Mouse (Mus musculus): ENCODE measurements around the gene Mfap2.

Mfap2 gene

DNA sequence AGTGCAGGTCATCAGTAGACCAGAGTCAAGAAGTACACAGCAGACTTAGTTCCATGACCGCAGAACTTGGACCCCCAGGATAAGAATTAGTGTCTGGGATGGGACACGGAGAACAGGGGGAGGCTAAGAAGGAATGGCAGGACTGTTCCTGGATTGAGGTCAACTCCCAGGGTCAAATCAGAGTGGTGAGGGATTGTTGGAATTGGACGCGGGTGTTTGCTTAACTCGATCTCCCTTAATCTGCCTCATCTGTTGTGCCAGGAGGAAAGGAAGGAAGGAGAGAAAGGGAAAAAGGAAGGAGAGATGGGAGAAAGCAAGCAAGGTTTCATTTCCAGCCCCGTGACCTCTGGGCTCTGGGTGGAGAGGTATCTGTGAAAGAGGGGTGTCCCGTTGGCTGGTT lies at the start of gene Mfap2:
TSS of gene Mfap2 (plus strand) at position 301 of the 400 bp plus-strand sequence.
- DNase-seq (ENCODE audit: low spot score) = no peak

DNA sequence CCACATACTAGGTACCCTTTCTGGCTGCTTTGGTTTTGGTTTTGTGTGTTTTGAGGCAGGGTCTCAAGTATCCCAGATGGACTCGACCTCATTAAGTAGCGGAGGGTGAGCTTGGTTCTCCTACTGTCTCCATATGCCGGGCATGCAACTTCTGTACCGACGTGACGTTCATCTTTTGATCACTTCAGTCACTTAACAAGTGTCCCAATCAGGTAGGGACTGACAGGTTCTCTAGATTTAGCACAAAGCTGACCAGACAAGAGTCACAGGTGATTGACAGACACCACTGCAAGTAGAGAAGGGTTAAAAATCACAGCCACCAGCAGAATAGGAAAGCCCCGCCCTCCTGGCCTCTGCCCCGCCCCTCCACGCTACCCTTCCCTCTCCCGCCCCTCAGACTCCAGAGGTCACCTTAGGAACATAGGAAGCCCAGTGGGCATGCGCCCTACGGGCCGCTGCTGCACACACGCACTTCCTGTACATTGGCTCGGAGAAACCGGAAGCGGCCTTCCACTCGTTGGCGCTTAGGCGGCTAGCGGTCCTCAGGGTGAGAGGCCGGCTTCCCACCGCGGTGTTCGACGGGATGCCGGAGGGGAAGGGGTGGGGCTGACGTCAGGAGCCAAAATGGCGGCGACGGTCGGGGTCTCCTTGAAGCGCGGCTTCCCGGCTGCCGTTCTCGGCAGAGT lies 49.3 kb upstream of the Mfap2 start, which contains the start of gene Sdhb:
TSS of gene Sdhb (plus strand) at position 423 of the 686 bp plus-strand sequence.
- peak; percentile 99 for DNase-seq (ENCODE audit: low spot score)

DNA sequence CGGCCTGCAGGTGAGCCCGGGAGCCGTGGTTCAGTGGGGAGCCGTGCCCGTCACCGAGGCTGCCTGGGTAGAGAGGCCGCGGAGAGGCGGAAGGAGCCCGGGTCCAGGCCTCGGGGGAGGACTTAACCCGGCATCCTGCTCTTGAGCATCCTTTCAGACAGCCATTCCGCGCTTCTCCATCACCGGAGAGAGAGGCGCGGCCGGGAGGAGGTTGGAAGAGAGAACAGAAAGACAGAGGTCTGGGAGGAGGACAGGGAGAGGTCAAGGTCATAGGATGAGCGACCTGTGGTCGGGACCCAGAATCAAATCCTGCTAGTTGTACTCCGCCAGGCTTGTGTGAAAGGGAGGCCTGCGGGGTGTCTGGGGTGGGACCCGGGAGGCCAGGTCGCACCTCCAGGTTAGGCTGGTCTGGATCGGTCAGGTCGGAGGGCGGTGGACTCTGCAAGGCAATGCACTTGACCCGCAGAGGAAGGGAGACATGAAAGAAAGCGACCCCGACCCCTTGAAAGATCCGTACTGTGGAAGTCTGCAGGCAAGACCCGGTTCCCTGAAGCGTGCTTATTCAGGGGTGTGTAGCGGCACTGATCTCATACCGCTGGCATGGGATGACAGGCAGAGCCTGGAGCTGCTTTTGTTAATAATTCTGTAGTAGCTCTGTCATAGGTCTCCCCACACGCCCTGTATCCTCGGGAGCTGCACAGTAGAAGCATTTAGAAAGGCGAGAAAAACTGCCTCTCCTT lies 48.6 kb upstream of the Mfap2 start:
- no peak for DNase-seq (ENCODE audit: low spot score)

DNA sequence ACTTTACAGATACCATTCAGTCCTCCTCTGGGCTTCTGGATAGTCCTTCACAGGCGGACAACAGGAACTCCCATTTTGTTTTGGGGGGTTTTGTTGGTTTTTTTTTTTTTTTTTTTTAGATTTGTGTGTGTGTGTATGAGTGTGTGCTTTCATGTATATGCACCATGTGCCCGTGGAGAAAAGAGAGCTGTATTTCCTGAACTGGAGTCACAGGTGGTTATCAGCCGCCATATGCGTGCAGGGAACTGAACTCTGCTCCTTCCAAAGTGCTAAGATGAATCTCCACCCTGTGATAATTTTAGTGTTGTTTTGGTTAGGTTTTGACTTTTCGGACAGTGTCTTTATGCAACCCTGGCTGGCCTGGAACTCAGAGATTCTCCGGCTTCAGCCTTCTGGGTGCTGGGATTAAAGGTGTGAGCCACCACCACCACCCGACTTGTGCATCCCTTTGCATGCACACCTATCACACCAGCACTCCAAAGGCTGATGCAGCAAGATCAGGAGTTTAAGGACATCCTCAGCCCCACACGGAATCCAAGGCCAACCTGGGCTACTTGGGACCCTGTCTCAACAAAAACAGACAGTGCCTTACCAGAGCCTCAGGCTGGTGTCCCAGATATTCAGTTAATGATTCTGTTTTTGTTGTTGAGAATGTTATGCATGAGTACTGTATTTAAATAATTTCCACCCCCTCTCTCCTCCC lies 47.9 kb upstream of the Mfap2 start:
- no peak for DNase-seq (ENCODE audit: low spot score)

DNA sequence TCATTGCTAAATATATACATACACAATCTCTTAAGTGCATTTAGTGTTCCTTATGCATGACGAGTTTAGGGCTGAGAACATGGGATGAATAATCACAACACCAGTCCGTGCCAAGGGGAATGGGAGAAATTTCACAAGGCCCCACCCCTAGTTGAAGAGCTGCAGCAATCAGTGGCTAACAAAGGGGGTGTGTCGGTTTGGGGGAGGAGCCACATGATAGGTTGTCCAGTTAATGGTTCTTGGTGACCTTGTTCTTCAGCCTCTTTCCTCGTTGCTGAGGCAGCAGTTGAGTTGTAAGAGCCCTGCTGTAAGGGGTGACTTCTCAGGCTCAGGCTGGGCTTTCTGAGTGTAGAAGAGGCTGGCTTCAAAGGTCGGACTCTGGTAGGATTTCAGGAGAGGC lies 47.3 kb upstream of the Mfap2 start:
- peak; percentile 85 for DNase-seq (ENCODE audit: low spot score)

DNA sequence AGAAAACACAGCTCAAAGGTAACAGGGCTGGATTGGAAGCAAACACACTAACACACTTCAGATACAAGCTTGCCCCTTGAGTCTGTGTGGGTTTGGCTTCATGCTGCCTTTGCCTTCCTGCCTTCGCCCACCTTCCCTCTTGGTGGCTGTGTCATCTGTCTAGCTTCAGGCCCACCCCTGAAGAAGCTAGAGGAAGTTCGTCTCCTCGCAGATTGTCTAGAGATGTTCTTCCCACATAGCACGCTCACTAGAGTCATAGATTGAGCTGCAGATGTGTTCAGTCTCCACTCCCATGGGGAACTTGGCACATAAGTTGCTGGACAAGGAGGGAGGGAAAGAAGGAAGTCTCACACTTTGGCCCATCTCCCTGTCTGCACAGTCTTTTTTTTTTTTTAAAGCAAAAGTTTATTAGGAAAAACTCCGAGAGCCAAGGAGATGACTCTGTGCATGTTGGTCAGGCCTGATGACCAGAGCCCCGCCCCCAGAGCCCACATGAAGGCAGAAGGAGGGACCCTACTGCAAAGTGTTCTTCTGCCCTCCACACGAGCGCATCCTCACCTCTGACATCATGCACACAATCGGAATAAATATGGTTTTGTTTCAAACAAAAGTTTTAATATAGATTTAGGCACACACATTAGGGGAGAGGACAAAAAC lies 46.1 kb upstream of the Mfap2 start:
- DNase-seq (ENCODE audit: low spot score) = peak; percentile 38

DNA sequence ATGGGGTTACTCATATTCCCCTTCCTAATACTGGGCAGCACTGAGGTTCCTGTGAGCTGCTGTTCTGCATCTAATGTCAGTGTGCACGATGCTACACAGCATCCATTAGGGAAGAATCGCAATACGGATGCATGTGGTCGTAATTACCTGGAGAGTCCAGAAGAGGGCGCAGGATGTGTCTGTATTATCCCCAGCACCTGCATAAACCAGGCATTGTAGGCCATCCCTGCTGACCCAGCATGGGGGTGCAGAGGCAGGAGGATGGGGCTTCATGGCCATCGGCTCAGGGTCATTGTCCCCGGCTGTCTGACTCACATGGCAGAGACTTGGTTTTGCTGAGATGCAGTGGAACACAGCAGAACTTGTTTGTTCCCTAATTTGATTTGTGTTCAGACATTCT lies 45.6 kb upstream of the Mfap2 start:
- peak; percentile 60 for DNase-seq (ENCODE audit: low spot score)

DNA sequence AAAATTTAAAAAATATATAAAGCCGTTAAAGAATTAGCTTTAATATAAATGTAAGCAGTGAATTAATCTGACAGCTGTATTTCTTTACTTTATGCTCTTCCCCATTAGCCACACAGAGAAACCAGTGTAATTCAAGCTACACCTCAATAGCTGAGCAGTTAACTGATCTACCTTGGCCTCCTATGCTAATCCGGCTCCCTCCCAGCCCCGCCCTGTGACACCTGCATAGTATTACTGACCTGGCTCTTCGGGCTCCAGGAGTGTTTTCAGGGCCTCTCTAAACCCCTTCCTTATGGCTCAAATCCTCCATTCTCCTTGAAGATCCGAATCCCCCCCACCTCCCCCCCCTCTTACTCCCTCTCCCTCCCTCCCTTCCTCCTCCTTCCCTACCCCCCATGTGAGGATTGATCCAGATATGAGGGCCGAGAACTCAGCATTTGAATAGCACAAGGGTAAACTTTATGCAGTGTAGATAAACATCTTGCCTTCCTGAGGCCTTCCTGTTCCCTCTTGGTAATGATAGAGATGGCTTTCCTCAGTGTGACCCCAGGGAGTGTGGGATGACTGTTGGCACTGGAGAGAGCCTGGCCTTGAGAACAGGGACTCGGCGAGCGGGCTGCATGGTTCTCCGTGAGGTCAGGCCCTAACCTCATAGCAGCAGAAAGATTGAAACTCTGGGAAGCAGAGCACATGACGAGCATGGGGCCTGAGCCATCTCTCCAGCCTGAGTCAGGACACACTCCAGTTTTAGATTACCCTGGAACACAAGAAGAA lies 42.6 kb upstream of the Mfap2 start:
- no peak for DNase-seq (ENCODE audit: low spot score)

DNA sequence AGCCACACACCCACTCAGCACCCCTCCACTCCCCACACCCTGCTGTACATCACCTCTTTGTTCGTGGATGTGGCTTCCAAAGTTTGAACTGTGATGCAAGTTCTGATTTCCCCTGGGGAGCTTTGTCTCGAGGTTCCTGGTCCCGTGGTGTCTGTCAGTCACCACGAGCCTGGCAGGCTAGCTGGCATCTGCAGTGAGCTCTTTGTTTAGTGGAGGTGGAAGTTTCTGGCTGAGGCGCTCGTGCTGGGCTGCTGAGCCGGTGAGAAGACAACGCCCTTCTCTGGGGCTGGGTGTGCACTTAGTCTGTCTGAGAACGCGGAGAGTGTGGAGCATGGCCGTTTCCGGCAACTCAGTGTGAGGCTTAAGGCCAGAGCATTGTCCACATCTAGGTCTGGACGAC lies 38.5 kb upstream of the Mfap2 start:
- peak; percentile 44 for DNase-seq (ENCODE audit: low spot score)

DNA sequence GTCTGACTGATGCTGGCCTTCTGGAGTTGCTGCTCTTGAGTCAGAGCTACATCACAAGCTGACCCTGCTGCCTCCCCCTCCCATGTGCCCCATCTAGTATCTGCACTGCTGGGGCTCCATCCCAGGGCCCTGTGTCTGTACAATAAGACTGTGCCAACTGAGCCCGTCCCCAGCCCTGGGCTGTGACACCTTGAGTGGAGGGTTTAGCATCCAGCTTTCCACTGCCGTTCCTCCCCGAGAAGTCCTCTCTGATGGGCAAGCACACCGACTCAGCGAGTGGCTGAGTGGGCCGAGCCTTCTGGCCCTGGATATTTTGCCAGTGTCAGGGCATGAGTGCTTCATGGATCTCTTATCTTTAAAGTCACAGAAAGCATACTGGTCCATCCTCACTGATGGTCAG lies 35.8 kb upstream of the Mfap2 start:
- DNase-seq (ENCODE audit: low spot score) = no peak

DNA sequence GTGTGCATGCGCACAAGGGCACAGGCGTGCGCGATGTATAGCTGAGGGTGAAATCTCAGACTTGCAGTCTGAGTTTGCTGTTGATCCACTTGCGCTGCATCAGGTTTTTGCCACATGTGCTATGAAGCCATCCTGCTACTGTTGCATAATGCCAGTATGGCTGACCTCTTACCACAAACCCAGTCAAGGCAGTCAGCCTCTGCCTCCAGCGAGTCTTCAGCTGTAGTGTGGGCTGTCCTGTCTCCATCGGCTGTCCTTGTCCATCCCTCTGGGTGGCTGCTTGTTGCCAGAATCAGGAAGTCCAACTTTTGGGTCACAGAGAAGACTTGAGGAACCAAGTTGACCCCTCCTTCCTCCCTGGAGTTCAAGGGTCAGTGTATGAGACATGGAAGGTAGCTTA lies 34.9 kb upstream of the Mfap2 start:
- peak; percentile 43 for DNase-seq (ENCODE audit: low spot score)

DNA sequence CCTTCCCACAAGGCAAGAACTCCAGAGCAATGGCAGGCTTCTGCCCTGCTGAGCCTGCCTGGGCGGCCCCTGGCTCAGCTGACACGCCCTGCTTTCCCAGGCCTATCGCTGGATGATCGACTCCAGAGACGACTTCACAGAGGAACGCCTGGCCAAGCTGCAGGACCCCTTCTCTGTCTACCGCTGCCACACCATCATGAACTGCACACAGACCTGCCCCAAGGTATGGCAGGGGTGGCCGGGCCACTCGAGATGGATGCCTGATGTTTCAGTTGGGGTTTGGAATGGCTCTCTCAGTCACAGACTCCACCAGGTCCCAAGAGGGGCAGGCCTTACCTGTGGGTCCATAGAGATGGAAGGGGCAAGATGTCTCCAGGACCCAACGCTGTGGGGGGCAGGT lies 32.9 kb upstream of the Mfap2 start:
- DNase-seq (ENCODE audit: low spot score) = no peak

DNA sequence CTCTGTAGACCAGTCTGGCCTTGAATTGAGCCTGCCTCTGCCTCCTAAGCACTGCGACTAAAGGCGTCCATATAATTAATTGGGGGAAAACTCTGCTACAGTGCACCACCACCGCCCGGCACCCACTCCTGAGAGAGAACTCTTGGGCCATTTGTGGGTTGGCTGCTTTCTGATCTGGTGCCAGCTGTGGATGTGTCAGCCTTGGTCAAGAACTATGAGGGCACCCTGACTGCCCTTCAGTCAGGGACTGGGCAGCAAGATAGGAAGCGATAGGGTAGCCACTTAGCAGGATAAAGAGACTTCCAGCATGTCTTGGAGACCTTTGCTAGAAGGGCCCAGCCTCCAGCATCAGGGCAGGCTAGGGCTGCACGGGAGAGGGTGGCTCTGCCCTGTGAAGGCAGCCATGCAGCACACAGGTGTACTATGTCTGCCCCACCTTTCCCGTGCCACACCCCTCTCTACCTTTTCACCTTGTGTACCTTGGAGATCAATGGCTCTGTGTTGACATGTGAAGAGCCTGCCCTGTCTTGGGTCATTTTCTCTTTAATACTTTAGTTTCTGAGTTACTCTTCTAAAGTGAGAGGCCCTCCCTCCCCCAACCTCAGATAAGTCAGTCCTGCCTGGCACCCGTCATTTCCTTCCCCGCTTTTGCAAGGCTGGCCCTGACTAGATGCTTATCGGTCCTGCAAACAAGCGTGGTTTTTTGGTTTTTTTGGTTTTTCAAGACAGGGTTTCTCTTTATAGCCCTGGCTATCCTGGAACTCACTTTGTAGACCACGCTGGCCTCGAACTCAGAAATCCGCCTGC lies 32.1 kb upstream of the Mfap2 start:
- DNase-seq (ENCODE audit: low spot score) = no peak

DNA sequence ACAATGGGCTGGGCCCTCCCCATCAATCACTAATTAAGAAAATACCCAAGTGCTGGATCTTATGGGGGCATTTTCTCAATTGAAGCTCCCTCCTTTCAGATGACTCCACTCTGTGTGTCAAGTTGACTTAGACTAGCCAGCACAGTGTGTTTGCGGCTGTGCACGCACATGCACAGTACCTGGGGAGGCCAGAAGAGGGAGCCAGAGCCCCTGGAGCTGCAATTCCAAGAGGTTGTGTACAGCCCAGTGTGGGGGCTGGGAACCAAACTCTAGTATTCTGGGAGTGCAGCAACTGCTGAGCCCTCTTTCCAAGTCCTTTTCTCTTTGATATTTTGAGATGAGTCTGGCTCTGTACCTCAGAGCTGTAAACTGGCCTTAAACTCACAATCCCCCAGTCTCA lies 28.6 kb upstream of the Mfap2 start:
- DNase-seq (ENCODE audit: low spot score) = no peak

DNA sequence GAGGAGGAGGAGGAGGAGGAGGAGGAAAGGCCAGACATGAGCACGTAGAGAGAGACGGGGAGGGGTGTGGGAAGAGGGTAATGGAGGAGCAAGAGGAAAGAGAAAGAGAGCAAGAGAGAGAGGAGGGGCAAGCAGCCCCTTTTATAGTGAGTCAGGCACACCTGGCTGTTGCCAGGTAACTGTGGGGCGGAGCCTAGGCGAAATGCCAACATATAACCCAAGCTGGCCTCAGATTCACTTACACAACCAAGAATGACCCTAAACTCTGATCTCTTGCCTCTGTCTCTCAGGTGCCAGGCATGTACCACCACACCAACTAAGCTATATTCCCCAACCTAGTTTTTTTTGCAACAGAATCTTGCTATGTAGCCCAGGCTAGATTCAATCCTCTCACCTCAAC lies 27.4 kb upstream of the Mfap2 start:
- no peak for DNase-seq (ENCODE audit: low spot score)

DNA sequence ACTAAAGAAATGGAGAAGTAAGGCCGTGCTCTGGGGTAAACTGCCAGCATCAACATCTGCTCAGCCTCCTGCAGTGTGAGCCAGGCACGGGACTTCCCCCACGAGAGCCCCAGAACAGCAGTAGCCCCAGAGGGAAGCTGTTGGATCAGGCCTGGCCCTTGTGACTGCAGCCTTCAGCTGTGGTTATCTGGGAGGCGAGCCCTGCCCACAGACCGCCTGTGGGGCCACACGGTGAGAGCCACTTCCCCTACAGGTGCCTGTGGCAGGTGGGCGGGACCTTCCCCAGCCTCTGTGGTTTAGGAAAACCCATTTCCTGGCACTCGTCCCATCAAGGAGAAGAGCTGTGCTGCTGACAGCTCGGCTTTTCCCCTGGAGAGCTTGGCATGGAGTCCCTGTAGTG lies 26.8 kb upstream of the Mfap2 start:
- DNase-seq (ENCODE audit: low spot score) = peak; percentile 69

DNA sequence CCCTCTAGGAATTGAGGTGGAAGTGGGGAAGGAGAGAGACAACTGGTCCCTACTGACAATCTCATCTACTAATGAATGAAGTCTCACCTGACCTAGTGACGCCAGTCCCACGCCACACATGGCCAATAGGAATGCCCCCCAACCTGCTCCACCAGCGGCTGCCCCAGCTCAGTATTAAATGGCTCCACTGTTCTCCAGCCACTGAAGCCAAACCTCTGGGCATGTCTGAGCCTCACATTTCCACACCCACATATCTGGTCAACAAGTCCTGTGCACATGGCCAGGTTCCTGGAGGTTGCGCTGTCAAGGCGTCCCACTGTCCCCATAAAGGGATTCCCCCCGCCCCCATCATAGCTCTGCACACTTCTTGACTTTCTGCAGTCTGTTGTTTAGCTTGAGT lies 25.7 kb upstream of the Mfap2 start:
- DNase-seq (ENCODE audit: low spot score) = no peak

DNA sequence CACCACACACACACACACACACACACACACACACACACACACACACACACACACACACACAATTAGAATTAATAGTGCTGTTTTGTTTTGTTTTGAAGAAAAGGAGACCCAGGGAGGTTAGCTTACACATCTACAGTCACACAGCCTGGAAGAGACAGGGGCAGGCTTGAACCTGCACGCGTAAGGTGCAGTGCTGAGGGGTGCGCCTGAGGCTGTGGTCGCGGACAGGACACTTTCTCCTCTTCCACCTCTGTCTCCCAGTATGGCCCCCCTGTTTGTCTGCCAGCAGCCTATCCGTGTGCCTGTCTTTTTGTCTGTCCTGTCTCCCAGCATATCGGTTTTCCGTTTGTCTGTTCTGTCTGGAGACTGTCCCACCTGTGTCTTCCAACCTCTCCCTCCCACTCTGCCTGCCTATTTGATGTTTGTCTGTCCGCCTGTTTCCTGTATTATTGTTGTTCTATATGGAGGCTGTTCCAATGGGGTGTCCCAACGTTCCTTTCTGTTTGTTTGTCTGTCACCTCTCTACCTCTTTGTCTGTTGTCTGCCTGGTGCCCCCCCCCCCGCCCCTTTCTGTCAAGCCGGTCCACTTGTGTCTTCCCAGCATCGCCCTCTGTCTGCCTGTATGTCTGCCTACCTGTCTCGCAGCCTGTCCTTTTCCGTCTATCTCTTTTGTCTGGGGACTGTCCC lies 24.1 kb upstream of the Mfap2 start:
- no peak for DNase-seq (ENCODE audit: low spot score)

DNA sequence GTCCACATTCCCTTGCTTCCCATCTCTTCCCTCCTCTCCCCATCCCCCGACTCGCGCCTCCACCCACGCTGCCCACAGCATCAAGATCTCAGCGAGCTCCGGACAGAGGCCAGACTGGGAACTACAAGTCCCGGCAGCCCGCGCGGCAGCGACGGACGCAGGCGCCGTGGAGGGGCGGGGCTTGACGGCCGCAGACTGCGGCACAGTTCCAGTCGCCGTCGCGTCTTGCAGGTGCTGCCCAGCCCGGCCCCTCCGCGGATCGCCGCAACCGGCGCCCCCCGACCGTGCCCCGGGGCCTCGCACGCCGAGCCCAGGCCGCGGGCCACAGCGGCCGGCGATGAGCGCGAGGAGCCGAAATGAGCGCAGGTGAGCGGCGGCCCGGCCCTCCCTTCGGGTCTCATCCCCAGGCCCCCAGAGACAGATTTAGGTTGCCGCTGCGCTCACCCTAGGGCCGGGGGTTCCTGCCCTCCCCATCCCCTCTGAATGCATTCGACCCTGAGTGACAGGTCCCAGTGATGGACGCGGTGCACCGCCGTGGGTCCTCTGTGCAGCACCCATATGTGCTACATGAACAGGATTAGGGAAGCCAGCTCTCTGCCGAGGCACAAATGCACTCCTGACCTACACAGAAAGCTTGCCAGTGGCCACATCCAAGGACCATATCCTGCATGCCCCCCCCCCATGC lies 23.4 kb upstream of the Mfap2 start, which contains the start of gene Atp13a2:
TSS of gene Atp13a2 (plus strand) at position 163 of the 685 bp plus-strand sequence.
- peak; percentile 70 for DNase-seq (ENCODE audit: low spot score)

DNA sequence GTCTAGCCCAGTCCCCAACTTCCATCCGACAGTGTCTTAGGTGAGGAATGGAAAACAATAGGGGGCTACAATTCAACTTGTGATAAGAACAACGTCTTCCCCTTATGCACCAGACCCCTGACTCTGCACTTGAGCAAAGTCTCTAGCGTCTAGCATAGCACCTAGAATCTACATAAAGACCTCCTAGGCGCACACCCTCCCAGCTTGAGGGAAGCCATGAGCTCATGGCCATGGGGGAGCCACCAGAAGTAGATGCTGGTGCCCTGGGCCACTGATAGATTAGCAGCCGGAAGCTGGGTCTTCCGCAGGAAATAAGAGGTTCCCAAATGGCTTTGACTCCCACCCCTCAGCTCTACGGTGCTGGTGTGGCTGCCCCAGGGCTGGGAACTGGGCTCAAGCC lies 22.7 kb upstream of the Mfap2 start:
- DNase-seq (ENCODE audit: low spot score) = no peak

Data from adipocyte (in vitro differentiated cells).